Mouse (Mus musculus) MEL (cell line): Measurements from ENCODE around the gene Dync1h1. TPM values are rescaled to one million over a fixed set of nuclear protein-coding genes. Genes with fewer than 3 reads are reported as not detected.
A peak's percentile ranks its signal among the peaks of the same experiment; 100 is the strongest.
"Not testable (repeated sequence)": the region's sequence is repeated elsewhere in the genome, so short reads cannot be mapped to it uniquely, and the experiment has no call there.

Experiments
- DNase-seq: peaks from one replicate; pipeline ENCODE4 v3.0.0; 2011; ENCODE audit warnings: low read depth, low spot score
- H3K27ac ChIP-seq: 2 replicates; pipeline ENCODE4 v1.5.1; 2012; ENCODE audit warnings: low read depth, mild to moderate bottlenecking, control low read depth, low read length, moderate library complexity; ENCODE audit not compliant: control insufficient read depth
- H3K27me3 ChIP-seq, 2 experiments: fragments of 150-350 bp in 1 of 2; sonication (generic) in 1 of 2; 2 replicates each; pipeline ENCODE4 v1.6.1; 2012; ENCODE audit warnings: low read length in 2 of 2, mild to moderate bottlenecking in 2 of 2, improper control_type of control experiment in 1 of 2, moderate library complexity in 1 of 2; ENCODE audit not compliant: insufficient read depth in 2 of 2, control insufficient read depth in 1 of 2
- H3K36me3 ChIP-seq, 2 experiments: 2 replicates each; pipeline ENCODE4 v1.6.1; 2012 to 2014; ENCODE audit warnings: low read length in 2 of 2, improper control_type of control experiment in 1 of 2, inconsistent platforms in 1 of 2, mild to moderate bottlenecking in 1 of 2; ENCODE audit not compliant: insufficient read depth in 2 of 2, control insufficient read depth in 1 of 2
- H3K4me1 ChIP-seq, 2 experiments: fragments of 150-350 bp in 1 of 2; sonication (generic) in 1 of 2; 2 replicates each; pipeline ENCODE4 v1.6.1; 2012; ENCODE audit warnings: low read length in 2 of 2, improper control_type of control experiment in 1 of 2, mild to moderate bottlenecking in 1 of 2; ENCODE audit not compliant: insufficient read depth in 2 of 2, control insufficient read depth in 1 of 2
- H3K4me3 ChIP-seq, 2 experiments: fragments of 150-350 bp in 1 of 2; sonication (generic) in 1 of 2; 2 replicates each; pipeline ENCODE4 v1.5.1; 2012; ENCODE audit warnings: low read depth in 2 of 2, low read length in 2 of 2, mild to moderate bottlenecking in 2 of 2, moderate library complexity in 2 of 2, control low read depth in 1 of 2, improper control_type of control experiment in 1 of 2; ENCODE audit not compliant: control insufficient read depth in 1 of 2, insufficient read depth in 1 of 2
- H3K79me2 ChIP-seq: 2 replicates; pipeline ENCODE4 v1.6.1; 2012; ENCODE audit warnings: mild to moderate bottlenecking, low read length, moderate library complexity; ENCODE audit not compliant: control insufficient read depth, poor library complexity, insufficient read depth
- H3K9ac ChIP-seq: 2 replicates; pipeline ENCODE4 v1.6.1; 2012; ENCODE audit warnings: low read depth, mild to moderate bottlenecking, control low read depth, low read length, moderate library complexity; ENCODE audit not compliant: control insufficient read depth, poor library complexity, severe bottlenecking
- H3K9me3 ChIP-seq: fragments of 150-350 bp; sonication (generic); replicated peaks from 2 replicates; pipeline ENCODE4 v1.6.1; 2012; ENCODE audit warnings: mild to moderate bottlenecking, low read length, improper control_type of control experiment, moderate library complexity; ENCODE audit not compliant: insufficient read depth
- BHLHE40 ChIP-seq: IDR thresholded peaks from 2 replicates; pipeline ENCODE4 v1.6.1; 2012; ENCODE audit warnings: low read depth, mild to moderate bottlenecking, inconsistent platforms, low read length, improper control_type of control experiment, borderline replicate concordance
- CHD1 ChIP-seq: IDR thresholded peaks from 2 replicates; pipeline ENCODE4 v1.6.1; 2012; ENCODE audit warnings: low read depth, mild to moderate bottlenecking, inconsistent platforms, low read length, improper control_type of control experiment
- CHD2 ChIP-seq: IDR thresholded peaks from 2 replicates; pipeline ENCODE4 v1.6.1; 2011; ENCODE audit warnings: low read length, improper control_type of control experiment
- CTCF ChIP-seq, 3 experiments: IDR thresholded peaks in 2 of 3; conservative IDR thresholded peaks in 1 of 3; 2 replicates each; pipeline ENCODE4 v1.5.1; 2011 to 2012; ENCODE audit warnings: low read length in 3 of 3, low read depth in 2 of 3, mild to moderate bottlenecking in 2 of 3, improper control_type of control experiment in 1 of 3, inconsistent platforms in 1 of 3, mixed read lengths in 1 of 3, moderate library complexity in 1 of 3; ENCODE audit not compliant: control insufficient read depth in 1 of 3, insufficient read depth in 1 of 3, poor library complexity in 1 of 3, severe bottlenecking in 1 of 3
- ELF1 ChIP-seq: IDR thresholded peaks from 2 replicates; pipeline ENCODE4 v1.6.1; 2014; ENCODE audit warnings: low read depth, mild to moderate bottlenecking, inconsistent platforms, low read length, improper control_type of control experiment, moderate library complexity
- EP300 ChIP-seq, 2 experiments: IDR thresholded peaks; 2 replicates each; pipeline ENCODE4 v1.6.1; 2011; ENCODE audit warnings: improper control_type of control experiment in 2 of 2, low read length in 2 of 2, low read depth in 1 of 2, mild to moderate bottlenecking in 1 of 2
- ETS1 ChIP-seq: IDR thresholded peaks from 2 replicates; pipeline ENCODE4 v1.6.1; 2012; ENCODE audit warnings: low read depth, mild to moderate bottlenecking, inconsistent platforms, low read length, improper control_type of control experiment, moderate library complexity
- HCFC1 ChIP-seq: IDR thresholded peaks from 2 replicates; pipeline ENCODE4 v1.6.1; 2012; ENCODE audit warnings: low read depth, mild to moderate bottlenecking, inconsistent platforms, low read length, improper control_type of control experiment, moderate library complexity
- MAFK ChIP-seq: IDR thresholded peaks from 2 replicates; pipeline ENCODE4 v1.6.1; 2011; ENCODE audit warnings: low read depth, mild to moderate bottlenecking, low read length, improper control_type of control experiment, borderline replicate concordance
- MEF2A ChIP-seq: IDR thresholded peaks from 2 replicates; pipeline ENCODE4 v1.6.1; 2014; ENCODE audit warnings: low read depth, mild to moderate bottlenecking, inconsistent platforms, low read length, improper control_type of control experiment; ENCODE audit not compliant: poor library complexity, insufficient replicate concordance, severe bottlenecking; ENCODE audit errors: extremely low read depth
- MXI1 ChIP-seq: IDR thresholded peaks from 2 replicates; pipeline ENCODE4 v1.6.1; 2011; ENCODE audit warnings: mild to moderate bottlenecking, low read depth, low read length, improper control_type of control experiment
- MYC ChIP-seq: IDR thresholded peaks from 2 replicates; pipeline ENCODE4 v1.6.1; 2011; ENCODE audit warnings: low read depth, mild to moderate bottlenecking, low read length, improper control_type of control experiment, moderate library complexity
- NELFE ChIP-seq: IDR thresholded peaks from 2 replicates; pipeline ENCODE4 v1.6.1; 2011; ENCODE audit warnings: low read depth, low read length, improper control_type of control experiment
- POLR2A ChIP-seq, 2 experiments: IDR thresholded peaks; 2 replicates each; pipeline ENCODE4 v1.6.1; 2011 to 2012; ENCODE audit warnings: low read length in 2 of 2, mild to moderate bottlenecking in 2 of 2, control low read depth in 1 of 2, improper control_type of control experiment in 1 of 2, low read depth in 1 of 2, moderate library complexity in 1 of 2; ENCODE audit not compliant: control insufficient read depth in 1 of 2, insufficient read depth in 1 of 2, poor library complexity in 1 of 2
- POLR2AphosphoS2 ChIP-seq: IDR thresholded peaks from 2 replicates; pipeline ENCODE4 v1.6.1; 2011; ENCODE audit warnings: low read length, improper control_type of control experiment
- RCOR1 ChIP-seq: IDR thresholded peaks from 2 replicates; pipeline ENCODE4 v1.6.1; 2012; ENCODE audit warnings: low read depth, mild to moderate bottlenecking, inconsistent platforms, low read length, improper control_type of control experiment
- TAL1 ChIP-seq: IDR thresholded peaks from 2 replicates; pipeline ENCODE4 v1.6.1; 2012; ENCODE audit warnings: mild to moderate bottlenecking, inconsistent platforms, low read length, moderate library complexity, mixed read lengths
- TBP ChIP-seq: IDR thresholded peaks from 2 replicates; pipeline ENCODE4 v1.8.0; 2011; ENCODE audit warnings: low read depth, low read length, improper control_type of control experiment
- TCF12 ChIP-seq: IDR thresholded peaks from 2 replicates; pipeline ENCODE4 v1.6.1; 2014; ENCODE audit warnings: low read depth, mild to moderate bottlenecking, inconsistent platforms, low read length, improper control_type of control experiment, moderate library complexity
- USF2 ChIP-seq, 2 experiments: IDR thresholded peaks; 2 replicates each; pipeline ENCODE4 v1.6.1; 2011 to 2012; ENCODE audit warnings: improper control_type of control experiment in 2 of 2, low read length in 2 of 2, borderline replicate concordance in 1 of 2, inconsistent platforms in 1 of 2, low read depth in 1 of 2, mild to moderate bottlenecking in 1 of 2; ENCODE audit not compliant: insufficient read depth in 1 of 2
- ZMIZ1 ChIP-seq: IDR thresholded peaks from 2 replicates; pipeline ENCODE4 v1.6.1; 2012; ENCODE audit warnings: low read depth, mild to moderate bottlenecking, inconsistent platforms, low read length, improper control_type of control experiment, moderate library complexity
- polyA plus RNA-seq, 2 experiments: library from polyadenylated mRNA; stranded (reverse) in 1 of 2; unstranded in 1 of 2; fragments of >175 nt in 1 of 2; fragments of >200 nt in 1 of 2; gene quantifications; 2 replicates each; pipeline versions ENCODE4 v1.2.1 to v1.2.4; 2012; ENCODE audit warnings: low replicate concordance in 2 of 2, low read depth in 1 of 2; ENCODE audit not compliant: insufficient read length in 2 of 2, insufficient read depth in 1 of 2, missing spikeins in 1 of 2
- total RNA-seq: library from RNA; depleted of rRNA; stranded (reverse); fragments of 300-350 nt; gene quantifications from 2 replicates; pipeline ENCODE4 v1.2.3, GENCODE M21; 2012

Gene Dync1h1
- total and polyA plus RNA-seq, 3 experiments = 98.2 to 230 (median 157) TPM

DNA sequence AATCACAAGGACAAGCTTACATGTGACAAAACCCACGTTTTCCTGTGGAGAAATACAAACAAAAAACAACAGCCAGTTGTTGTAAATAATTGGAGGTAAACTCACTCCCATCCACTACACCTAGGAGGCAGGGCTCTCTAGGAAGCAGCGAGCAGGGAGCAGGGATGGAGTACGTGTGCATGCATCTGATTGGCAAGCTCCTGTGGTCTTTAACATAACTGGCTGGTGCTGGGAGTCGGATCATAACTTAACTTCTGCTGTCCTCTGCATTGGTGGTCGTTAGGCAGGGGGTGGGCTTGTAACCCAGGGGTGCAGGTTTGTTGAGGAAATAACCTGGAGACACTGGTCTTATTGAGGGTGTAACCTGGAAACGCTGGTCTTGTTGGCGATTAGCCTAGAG, 102.4 kb downstream of the Dync1h1 start:
- TF ChIP-seq ZMIZ1 (0 out of 2 replicates have a peak, but pooled peaks have one; percentile 28), MXI1 (peak; percentile 4; the same call in 1 of the 2 replicates), HCFC1 (no peak), NELFE (peak; percentile 51), TAL1 (no peak), POLR2AphosphoS2 (no peak), ETS1 (no peak), CHD2 (peak; percentile 4), CHD1 (0 out of 2 replicates have a peak, but pooled peaks have one; percentile 25)
- peak overlapping the region; percentile 43 to 50 for H3K4me3 ChIP-seq
- DNase-seq = peak; percentile 83
- H3K36me3 ChIP-seq = peaks cover 0 to 35% of the 10 kb centered on the region in 2 experiments; a peak in 2 of 4 replicates
- no peaks in the 10 kb centered on the region; the same call in 1 of the 2 replicates for H3K79me2 ChIP-seq
- no peaks in the 10 kb centered on the region for H3K27me3 ChIP-seq
- H3K4me1 ChIP-seq = peaks cover 21 to 38% of the 10 kb centered on the region in 2 experiments
- peak overlapping the region; percentile 56 for H3K9ac ChIP-seq
- peak overlapping the region; percentile 77 for H3K27ac ChIP-seq
- no peaks in the 10 kb centered on the region for H3K9me3 ChIP-seq

DNA sequence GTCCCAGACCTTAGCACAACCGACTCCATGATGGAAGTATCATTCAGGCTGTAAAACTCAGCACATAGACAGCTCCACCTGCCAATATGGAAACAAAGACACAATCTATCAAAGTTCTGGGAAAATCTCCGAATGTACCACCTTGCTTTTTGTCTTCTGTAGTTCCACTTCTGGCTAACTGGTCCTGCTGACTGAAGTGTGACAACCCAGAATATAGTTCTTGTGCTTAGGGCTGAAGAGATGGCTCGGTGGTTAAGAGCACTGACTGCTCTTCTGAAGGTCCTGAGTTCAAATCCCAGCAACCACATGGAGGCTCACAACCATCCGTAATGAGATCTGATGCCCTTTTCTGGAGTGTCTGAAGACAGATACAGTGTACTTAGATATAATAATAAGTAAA, 104.2 kb downstream of the Dync1h1 start:
- H3K4me3 ChIP-seq, DNase-seq, H3K27ac ChIP-seq, H3K9me3 ChIP-seq, H3K79me2 ChIP-seq, H3K9ac ChIP-seq, H3K27me3 ChIP-seq: not testable (repeated sequence)
- Histone ChIP-seq H3K4me1 (peaks cover 21 to 31% of the 10 kb centered on the region in 2 experiments), H3K36me3 (peaks cover 0 to 24% of the 10 kb centered on the region in 2 experiments; a peak in 2 of 4 replicates)
- TF ChIP-seq TBP = peak; percentile 96

DNA sequence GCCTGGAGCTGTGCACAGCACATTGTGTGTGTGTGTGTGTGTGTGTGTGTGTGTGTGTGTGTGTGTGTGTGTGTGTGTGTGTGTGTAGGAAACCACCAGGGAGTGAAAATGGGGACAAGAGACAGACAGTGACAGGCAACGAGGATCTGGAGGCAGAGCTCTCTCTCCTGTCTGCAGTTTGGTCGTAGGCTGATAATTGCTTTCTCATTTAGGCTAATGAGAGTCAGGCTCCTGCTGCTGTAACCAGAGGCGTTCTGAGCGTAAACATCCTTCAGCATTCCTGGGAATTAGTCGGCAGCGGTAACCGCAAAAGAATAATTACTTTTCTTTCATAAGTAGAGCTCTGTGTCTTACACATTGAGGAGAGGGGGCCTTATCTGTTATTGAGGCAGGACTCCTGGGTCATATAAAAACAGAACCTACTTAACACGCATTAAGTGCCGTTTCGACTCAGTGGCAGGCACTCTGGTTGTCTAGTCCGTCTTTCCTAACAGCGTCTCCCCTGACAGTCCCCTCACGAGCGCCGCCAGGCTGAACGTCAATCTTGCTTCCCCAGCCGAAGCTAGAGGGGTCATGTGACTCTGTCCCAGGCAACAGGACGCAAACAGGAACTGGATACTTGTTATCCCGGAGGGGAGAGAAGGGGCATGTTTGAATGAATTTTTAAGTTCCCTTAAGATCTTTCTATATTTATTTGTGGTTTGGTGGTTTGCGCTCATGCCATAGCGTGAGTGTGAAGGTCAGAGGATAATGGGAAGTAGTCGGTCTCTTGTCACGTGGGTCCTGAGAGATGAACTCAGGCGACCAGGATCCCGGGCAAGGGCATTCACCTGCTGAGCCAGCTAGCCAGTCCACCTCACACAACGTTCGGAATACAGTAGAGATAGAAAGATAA, 105.3 kb downstream of the Dync1h1 start:
- Histone ChIP-seq H3K27ac (peak overlapping the region; percentile 73), H3K9me3 (no peaks in the 10 kb centered on the region), H3K36me3 (peaks cover 0 to 16% of the 10 kb centered on the region in 2 experiments; a peak in 2 of 4 replicates), H3K4me1 (peaks cover 14 to 20% of the 10 kb centered on the region in 2 experiments), H3K4me3 (peak overlapping the region; percentile 61 to 62), H3K9ac (peak overlapping the region; percentile 70), H3K79me2 (no peaks in the 10 kb centered on the region; the same call in 1 of the 2 replicates), H3K27me3 (no peaks in the 10 kb centered on the region)
- peak; percentile 92 for DNase-seq
- TF ChIP-seq BHLHE40 (peak; percentile 77; the same call in 1 of the 2 replicates), POLR2AphosphoS2 (no peak), HCFC1 (peak; percentile 66; the same call in 1 of the 2 replicates), POLR2A (IDR thresholded peaks at IDR 0.05; ENCODE audit: control insufficient read depth in 1 of 2, insufficient read depth in 1 of 2, low read depth in 1 of 2, low read length in 2 of 2, poor library complexity in 1 of 2) (peak in 1 of 2 experiments; percentile 55; a peak in 2 of 4 replicates), USF2 (IDR thresholded peaks at IDR 0.05; ENCODE audit: borderline replicate concordance in 1 of 2, insufficient read depth in 1 of 2, low read depth in 1 of 2, low read length in 2 of 2) (peak; percentile 39 to 86; a peak in 2 of 4 replicates), RCOR1 (no peak), ETS1 (peak; percentile 56), MEF2A (no peak), CTCF (IDR thresholded peaks at IDR 0.05 in 2 of 3, conservative IDR thresholded peaks at IDR 0.05 in 1 of 3; ENCODE audit: control insufficient read depth in 1 of 3, insufficient read depth in 1 of 3, low read depth in 2 of 3, low read length in 3 of 3, poor library complexity in 1 of 3, severe bottlenecking in 1 of 3) (peak in 2 of 3 experiments; percentile 23 to 34; a peak in 4 of 6 replicates), TBP (peak; percentile 70), NELFE (peak; percentile 43; the same call in 1 of the 2 replicates), MAFK (no peak), ELF1 (peak; percentile 72), MYC (peak; percentile 76), MXI1 (peak; percentile 92), EP300 (IDR thresholded peaks at IDR 0.05; ENCODE audit: low read depth in 1 of 2, low read length in 2 of 2) (peak in 1 of 2 experiments; percentile 32; a peak in 1 of 4 replicates), TAL1 (peak; percentile 30; the same call in 1 of the 2 replicates), TCF12 (0 out of 2 replicates have a peak, but pooled peaks have one; percentile 37)
